Mouse (Mus musculus) retina, postnatal 1 day (tissue): ENCODE measurements around the gene Klk14.
A peak's percentile ranks its signal among the peaks of the same experiment; 100 is the strongest.
"Not testable (repeated sequence)": the region's sequence is repeated elsewhere in the genome, so short reads cannot be mapped to it uniquely, and the experiment has no call there.

Experiments
- DNase-seq: peaks from one replicate; pipeline ENCODE4 v3.0.0-alpha.2; 2012

The Klk14 gene

DNA sequence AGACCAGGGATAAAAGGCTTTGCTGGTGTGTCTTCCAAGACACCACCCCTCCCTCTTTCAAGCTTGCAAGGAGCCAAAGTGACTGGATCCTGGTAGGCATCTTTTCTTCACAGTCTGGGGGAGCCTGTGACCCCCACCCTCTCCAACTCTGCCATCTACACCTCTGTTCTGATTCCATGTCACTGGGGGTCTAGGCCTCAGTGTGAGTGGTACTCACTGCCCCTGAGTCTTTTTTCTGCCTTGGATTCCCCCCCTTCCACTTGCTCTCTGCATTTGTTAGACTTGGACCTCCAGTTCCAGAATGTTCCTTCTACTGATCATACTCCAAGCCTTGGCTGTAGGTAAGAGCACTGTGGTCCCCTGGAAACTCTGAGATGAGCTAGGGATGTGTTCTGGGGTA is at the start of gene Klk14:
Gene Klk14, plus strand, starts transcription at position 301 of the 400 bp plus-strand sequence.
- no peak for DNase-seq

DNA sequence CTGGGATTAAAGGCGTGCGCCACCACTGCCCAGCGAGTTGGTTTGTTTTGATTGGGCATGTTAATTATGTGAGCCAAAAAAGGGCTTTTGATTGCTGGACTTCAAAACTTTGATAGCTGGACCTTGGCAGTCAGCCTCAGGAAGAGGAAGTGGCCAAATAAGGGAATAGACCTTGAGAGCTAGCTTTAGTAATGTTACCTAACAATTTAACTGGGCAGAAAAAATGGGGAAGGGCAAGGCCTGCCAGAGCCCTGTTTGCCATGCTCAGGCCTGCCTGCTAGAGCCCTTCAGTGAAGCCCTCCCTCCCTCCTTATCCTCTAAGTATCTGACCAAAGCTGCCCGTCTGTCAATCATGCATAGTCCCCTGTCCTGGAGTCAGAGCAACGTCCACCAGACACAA is 47.6 kb upstream of the Klk14 start:
- no peak for DNase-seq

DNA sequence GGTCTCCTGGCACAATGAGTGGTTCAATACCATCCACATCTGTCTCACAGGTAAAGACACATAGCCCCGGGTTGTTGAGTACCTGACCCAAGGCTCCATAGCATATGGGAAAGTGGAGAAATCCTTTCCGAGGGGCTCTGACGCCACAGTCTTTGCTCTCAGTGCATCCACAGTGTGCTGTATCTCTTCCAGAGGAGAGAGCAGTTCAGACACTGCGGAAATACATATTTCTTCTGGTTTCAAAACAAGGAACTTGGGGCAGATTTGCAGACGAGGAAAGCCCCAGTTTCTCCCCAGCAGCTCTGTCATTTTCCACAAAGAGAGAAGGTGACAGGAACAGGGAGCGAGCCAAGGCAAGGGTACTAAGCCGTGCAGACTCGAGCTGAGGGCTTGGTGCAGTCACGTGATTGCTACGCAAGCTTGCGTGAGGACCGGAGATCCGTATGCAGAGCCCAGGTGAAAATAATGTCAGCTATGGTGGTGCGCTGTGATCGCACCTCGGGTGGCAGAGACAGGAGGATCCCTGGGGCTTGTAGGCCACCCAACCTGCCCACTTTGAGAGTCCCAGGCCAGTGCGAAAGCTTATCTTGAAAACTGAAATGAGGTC is 47.1 kb upstream of the Klk14 start:
- DNase-seq: no peak

DNA sequence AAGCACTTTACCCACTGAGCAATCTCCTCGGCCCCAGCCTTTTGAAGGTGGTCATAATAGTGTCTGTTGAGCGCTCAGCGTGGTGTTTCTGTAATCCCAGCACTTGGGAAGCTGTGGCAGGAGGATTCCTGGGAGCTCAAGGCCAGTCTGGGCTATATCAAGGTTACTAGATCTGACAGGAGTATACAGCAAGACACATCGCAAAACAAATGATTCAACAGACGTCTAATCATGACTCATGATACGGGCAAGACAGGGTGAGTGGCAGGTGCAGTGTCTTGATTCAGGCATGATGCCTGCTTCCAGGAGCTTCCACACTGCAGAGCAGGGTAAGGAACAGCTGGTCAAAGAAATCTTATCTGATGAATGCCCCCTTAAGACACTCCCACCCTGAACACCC is 37.5 kb upstream of the Klk14 start:
- no peak for DNase-seq

DNA sequence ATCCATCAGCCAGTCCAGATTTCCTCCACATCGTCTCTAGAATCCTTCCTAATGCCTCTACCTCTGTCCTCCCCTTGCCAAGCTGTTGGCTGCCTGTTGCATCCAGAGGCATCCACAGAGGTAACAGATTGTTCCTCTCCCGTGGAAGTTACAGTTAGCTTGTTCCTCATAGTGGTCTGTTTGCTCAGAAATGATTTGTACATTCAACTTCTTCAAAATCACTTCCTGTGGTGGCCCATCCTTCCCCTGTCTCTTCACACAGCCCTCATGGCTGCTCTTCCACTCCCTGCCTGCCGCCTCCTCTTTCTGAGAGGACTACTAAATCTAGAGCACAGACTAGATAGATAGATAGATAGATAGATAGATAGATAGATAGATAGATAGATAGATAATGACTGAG is 35.7 kb upstream of the Klk14 start:
- no peak for DNase-seq

DNA sequence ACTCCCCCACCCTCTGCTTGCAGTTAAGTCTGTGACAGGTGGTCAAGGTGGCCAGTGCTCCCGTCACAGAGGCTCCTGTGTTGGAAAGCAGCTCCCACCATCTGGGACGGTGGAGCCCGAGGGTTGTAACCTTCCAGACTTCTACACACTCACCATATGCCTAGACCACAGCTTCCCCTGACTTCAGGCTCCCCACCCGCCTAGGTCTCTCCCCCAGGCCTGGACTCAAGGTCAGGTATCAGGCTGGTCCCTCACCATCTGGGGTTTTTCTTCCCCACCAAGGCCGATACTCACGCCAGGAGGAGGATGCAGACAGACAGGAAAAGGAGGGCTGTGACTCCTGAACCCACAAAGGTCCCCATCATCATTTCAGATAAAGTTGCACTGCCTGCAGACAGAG is 34.0 kb upstream of the Klk14 start:
- no peak for DNase-seq

DNA sequence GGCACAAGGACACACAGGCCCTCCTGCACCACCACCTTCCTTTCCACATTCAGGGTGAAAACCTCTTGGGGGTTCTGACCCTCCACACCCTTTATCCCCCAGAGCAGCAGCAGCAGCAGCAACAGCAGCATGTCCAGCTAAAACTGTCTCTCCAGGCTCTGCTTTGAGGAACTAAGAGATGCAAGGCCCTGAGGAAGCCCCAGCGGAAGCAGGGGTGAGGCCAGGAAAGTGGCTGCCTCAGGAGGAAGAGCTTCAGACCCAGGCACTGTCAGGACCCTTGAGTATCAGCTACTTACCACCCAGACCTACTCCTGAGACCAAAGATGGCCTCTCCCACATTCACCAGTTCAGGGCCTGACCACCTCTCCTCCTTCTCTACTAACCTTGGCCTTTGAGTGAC is 30.2 kb upstream of the Klk14 start, which contains the start of gene Siglece:
Gene Siglece, minus strand, starts transcription at position 160 of the 400 bp plus-strand sequence.
- no peak for DNase-seq

DNA sequence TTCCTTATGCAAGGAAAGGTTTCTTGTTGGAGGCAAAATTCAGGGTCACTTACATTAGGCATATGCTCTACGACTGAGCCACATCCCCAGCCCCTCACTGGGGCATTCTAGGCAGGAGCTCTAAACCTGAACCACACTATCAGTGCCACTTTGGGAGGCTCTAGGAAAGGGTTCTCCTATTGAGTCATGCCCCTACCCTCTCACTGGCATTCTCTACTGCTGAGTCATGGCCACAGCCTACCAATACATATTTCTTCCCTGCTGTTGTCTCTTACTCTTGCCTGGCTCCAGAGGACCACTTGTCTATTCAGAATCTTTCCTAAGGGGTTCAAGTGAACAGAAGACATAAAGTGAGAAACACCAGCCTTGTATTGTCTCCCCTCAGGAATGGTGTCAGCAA is 27.4 kb upstream of the Klk14 start:
- DNase-seq: no peak

DNA sequence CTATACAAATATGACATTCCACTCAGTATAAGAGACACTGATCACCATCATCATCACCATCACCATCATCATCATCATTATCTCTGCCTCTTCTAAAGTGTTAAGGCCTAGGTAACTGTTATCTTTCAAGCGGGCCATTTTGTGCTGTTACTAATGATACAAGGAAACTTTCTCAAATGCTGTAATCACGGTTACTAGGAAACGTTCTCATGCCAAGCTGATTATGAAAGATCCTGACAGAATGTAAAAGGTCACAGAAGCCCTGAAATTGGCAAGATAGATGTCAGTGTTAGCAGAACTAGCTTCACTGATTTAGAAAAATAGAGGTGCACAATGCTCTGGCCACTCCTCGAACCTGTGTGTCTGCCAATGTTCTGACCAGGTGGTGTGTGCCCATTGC is 23.0 kb upstream of the Klk14 start:
- not testable (repeated sequence) for DNase-seq

DNA sequence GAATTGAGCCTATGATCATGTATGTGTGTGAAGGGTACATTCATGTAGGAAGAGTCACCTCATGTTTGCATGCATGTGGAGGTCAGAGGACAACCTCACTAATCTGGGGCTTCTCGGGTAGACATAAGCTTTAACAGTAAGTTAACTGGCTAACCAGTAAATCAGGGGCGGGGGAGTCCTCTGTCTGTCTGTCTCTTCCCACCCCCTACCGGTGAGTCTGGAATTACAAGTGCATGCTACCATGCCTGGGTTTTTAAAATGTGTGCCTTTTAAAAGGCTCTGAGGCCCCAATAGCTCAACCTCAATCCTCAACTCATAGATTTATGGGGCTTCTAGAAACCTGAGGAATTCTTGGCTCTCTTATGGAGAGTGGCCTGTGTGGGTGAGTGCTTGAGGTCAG is 21.6 kb upstream of the Klk14 start:
- DNase-seq: peak; percentile 38

DNA sequence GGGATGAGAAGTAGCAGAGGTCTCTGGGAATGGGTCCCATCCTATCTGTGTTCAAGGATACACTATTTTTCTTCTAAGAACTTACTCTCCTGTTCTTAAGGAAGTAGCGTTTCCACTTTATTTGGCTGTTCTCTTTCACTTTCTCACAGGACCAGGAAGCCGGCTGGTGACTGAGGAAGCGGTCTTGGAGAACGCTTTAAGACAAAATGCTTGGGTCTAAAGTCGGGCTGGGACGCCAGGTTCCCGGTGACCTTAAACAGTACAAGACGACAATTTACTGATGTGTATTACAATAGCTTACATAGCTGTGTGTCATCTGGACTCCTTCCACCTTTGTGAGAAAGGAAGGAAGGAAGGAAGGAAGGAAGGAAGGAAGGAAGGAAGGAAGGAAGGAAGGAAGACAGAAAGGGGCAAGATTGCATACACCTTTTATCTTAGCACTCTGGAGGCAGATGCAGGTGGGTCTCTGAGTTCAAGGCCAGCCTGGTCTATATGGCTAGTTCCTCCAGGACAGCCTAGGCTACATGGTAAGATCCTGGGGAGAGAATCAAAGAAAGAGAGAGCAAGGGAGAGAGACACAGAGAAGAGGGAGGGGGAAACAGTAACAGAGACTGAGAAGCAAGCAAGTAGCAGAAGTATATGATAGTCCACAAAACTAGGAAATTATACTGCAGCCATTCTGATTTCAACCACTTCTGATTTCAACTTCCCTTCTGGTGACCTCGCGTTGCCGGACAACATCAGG is 19.0 kb upstream of the Klk14 start:
- DNase-seq: no peak

DNA sequence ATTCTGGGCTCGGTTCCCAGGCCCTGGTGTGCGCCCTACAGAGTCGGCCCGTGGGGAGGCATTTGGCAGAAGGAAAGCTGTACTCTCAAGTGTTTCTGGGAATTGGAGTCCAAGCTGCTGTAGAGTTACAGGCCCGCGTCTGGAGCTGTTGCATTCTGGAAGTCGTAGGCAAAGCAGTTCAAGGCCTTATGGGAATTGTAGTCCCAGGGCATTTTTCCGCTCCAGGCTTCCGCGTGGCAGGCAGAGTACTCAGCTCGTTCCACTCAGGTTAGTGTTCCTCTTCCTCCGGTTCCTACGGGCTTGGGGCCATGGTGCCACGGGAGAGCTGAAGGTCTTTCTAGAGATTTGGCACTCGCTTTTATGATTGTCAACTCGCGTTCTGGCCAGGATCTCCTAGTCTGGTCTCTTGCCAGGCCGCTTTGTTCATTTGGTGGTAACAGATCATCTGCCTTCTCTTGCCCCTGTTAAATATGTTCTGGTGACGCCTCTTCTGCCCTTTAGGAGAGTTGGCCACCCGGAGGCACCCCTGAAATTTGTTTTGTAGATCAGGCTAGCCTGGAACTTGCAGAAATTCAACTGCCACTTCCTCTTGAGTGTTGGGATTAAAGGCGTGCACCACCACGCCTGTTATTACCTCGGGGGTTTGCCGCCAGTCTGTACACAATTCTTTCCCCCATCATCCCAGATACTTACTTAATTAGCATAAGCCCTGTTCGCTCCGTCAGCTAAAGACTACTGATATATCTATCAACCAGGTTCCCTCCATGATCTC is 18.2 kb upstream of the Klk14 start, which contains the start of gene Ctu1:
Gene Ctu1, plus strand, starts transcription at position 208 of the 772 bp plus-strand sequence.
- DNase-seq: peak; percentile 96

DNA sequence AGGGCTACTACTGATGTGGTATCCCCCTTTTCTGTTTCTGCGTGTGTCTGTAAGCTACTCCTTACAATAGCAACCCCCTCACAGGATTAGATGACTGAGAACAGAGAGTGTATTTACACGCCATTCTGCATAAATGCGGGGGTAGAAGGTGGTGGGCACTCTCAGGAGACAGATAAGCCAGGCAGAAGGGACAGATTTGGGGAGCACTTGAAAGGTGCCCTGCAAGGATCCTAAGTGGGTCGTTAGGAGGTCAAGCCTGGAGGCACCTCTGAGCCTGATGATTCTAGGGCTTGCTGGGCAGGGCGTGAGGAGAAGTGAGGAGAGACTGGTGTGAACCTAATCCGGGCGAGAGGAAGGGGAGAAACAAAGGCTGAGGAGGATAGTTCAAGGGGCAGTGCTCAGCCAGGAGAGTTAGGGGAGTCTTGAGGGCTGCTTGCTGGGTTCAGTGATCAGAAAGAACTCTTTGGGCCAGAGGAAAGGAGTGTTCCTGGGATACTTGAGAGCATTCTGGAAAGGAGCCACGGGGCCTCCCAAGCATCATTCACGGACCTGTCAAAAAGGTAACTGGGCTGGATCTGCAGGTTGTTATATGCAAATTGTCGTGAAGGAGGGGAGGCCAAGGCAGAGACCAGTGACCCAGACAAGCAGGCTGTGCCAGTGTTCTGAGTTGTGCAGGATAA is 17.5 kb upstream of the Klk14 start:
- no peak for DNase-seq

DNA sequence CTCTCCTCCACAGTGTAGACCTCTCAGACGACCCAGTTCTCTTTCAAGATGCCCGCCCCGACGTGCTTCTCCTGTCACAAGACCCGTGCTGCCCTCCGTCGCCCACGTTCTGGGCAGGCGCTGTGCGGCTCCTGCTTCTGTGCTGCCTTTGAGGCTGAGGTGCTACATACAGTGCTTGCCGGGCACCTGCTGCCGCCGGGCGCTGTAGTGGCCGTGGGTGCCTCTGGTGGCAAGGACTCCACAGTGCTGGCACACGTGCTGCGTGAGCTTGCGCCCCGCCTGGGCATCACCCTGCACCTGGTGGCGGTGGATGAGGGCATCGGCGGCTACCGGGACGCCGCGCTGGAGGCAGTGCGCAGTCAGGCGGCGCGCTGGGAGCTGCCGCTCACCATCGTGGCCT is 15.1 kb upstream of the Klk14 start:
- no peak for DNase-seq

DNA sequence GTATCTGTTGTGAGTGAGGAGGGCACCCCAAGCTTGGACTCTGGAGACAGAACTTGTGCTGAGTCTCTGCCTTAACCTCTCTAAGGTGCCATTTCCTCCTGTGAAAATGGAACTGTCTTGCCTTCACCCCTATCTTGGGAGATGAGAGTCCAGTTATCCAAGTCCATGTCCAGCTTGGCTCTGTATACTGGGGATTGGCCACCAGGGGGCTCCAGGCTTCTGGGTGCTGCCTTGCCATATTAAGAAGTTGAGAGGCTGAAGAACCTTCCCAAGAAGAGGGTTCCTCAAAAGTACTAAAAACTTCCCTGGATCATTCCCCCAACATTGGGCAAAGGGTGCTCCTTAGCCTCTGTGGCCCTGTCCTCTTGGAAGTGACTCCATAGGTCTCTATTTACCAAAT is 11.7 kb upstream of the Klk14 start:
- DNase-seq: peak; percentile 43

DNA sequence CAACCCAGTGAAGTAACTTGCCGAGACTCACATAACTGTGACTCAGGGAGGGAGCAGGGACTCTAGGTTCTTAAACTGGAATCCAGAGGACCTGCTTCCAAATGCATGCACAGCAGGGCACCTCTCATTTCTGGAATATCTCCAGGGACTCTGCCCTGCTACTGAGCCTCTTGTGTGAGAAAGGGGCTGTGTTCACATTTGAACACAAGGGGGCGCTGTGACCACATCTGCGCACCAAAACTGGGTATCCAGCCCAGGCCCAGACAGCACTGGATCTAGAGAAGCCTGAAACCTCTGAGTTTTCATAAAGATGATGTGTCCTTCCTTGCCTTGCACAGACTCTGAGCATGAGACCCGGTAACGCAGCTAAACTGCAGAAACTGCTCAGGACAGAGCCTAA is 9.3 kb upstream of the Klk14 start:
- DNase-seq: peak; percentile 72

DNA sequence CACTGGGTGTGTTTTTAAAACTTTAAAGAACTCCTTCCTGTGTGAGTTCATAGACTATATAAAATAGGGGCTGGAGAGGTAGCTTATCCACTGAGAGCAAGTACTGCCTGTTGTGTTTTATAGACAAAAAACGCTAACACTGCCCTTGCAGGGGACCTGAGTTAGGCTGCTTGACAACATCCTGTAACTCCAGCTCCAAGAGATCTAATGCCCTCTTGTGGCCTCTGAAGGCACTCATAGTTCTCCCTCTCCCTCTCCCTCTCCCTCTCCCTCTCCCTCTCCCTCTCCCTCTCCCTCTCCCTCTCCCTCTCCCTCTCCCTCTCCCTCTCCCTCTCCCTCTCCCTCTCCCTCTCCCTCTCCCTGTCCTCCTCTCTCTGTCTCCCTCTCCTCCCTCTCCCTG is 7.7 kb upstream of the Klk14 start:
- peak; percentile 18 for DNase-seq

DNA sequence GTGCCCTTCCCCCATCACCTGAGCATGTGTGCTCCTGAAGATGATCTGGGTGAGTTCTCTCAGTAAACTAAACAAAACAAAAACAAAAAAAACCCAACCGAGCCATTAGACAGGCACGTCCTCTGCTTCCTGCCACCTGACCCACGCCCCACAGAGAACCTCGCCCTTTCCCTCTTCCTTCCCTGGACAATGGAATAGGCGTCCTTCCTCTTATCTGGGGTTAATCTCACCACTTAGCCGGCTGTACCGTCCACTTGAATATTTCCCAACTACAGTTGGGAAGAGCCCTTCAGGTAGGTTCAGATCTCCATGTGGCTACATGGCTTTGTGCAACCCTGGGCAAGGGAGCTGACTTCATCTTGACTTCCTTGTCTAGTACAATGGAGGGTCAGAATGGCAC is 5.1 kb upstream of the Klk14 start:
- no peak for DNase-seq

DNA sequence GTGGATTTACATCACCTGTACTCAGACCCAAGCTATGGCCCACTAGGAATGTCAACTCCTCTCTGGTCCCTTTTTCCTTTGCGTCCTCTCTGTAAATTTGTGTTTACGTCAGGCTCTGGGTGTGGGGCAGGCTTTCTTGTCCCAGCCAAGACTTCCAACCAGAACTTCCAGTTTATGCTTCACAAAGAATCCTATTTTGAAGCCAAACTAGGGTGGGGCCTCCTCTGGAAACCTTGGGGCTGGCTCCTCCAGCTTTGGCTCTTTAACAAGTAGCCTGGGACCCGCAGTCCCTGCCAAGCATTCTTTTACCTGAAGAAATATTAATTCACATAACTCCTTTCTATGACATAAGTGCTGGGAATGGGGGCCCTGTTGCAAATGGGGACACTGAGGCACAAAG is 19.8 kb downstream of the Klk14 start:
- DNase-seq: no peak

DNA sequence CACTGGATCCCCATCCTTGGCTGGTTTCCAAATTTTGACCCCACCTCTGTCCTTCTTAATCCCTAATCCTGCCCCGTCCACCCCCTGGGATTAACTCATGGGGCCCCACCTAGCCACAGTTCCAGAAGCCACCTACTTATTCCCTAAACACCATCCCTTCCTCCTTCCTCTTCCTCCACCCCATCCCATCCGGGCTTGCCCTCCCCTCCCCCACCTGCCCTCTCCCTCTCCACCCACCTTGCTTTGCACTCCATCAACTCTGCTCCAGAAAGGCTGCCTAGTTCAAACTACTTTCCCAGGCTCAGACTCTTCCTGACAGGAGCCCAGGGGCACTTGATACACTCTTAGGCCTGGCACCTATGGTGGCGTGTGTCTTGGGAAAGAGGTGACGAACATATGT is 22.0 kb downstream of the Klk14 start, which contains the start of gene Klk13:
Gene Klk13, plus strand, starts transcription at position 301 of the 400 bp plus-strand sequence.
- peak; percentile 1 for DNase-seq

DNA sequence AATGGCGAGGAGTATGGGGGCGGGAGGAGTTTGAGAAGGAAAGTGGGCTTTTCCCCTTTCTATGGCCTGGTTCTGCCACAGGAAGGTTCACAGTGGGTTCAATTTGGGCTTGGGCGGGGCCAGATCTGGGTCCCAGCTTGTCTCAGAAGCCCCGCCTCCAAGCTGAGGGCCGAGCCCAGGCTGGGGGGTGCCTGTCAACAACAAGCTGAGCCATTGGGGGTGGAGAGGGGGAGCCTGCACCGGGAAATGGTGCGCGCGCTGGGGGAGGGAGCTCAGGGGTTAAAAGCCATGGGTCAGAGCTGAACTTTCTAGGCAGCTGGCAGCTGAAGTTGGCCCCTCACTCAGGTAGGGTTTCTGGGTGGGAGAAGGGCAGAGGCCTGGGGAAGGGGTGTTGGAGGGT is 22.7 kb downstream of the Klk14 start:
- peak; percentile 9 for DNase-seq

DNA sequence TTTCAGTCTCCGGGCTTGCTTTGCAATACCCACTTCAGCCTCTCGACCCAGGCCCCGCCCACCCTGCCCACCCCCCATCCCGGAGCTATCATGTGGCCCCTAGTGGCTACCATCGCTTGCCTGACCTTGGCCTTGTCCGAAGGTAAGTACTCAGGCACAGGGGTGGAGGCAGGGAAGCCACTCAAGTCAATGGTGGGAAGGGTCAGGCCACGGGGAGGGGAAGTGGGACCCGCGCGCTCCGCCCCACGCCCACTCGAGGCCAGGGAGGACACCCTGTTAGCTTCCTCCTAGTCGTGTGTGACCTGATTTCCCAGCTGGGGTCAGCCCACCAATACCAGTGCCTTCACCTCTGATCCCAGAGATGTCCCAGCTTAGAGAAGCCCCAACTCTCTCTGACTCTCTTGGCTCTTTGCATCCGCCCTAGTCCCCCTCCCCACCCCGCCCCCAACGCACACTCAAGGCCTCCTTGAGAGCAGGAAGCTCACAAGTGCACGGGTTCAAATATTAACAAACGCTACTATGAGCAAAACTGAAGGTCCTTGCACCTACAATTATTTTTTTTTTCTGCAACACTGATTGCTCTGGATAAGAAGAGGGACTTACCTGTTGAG is 23.6 kb downstream of the Klk14 start:
- DNase-seq: peak; percentile 3
